Mouse (Mus musculus) gastrocnemius, adult 18-20 months (tissue): ENCODE data around the gene Mnd1. TPM values are rescaled to one million over a fixed set of nuclear protein-coding genes. Genes with fewer than 3 reads are reported as not detected.
A peak's percentile ranks its signal among the peaks of the same experiment; 100 is the strongest.

Source experiments
- DNase-seq: peaks from one replicate; pipeline ENCODE4 v3.0.0; 2021; ENCODE audit warnings: low spot score
- total RNA-seq, 2 experiments: library from RNA; stranded (reverse); gene quantifications; 2 replicates each; pipeline ENCODE4 v1.2.3; 2021

Mnd1 gene
- total RNA-seq, 2 experiments from 2014 or later: 0.80 to 1.2 TPM

- peak; percentile 57 for DNase-seq
These were observed 106.8 kb downstream of the Mnd1 start for GRCm38 (mm10) chr3:84048729-84049175.

GRCm38 (mm10) chr3:84046206-84046605 lies 109.4 kb downstream of the Mnd1 start:
- no peak for DNase-seq

DNA sequence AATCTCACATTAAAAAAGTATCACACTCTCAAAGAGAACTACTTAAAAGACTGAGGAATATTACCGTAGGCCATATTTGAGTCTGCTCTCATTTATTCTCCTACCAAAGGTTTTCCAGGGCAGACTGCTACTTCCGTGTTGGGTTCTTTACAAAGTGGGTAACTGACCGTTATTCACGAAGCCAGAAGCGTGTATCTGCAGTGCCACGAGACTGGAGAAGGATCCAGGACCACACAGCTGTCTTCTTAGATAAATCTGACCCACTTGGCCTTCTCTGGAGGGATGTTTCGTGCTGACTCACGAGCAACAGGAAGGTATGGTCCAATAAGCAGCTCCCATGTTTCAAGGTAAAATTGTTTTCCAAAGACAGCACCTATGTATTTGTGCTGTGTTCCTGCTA lies 113.8 kb downstream of the Mnd1 start:
- DNase-seq: no peak

GRCm38 (mm10) chr3:84040476-84041082 lies 115.0 kb downstream of the Mnd1 start:
- DNase-seq: peak; percentile 63

DNA sequence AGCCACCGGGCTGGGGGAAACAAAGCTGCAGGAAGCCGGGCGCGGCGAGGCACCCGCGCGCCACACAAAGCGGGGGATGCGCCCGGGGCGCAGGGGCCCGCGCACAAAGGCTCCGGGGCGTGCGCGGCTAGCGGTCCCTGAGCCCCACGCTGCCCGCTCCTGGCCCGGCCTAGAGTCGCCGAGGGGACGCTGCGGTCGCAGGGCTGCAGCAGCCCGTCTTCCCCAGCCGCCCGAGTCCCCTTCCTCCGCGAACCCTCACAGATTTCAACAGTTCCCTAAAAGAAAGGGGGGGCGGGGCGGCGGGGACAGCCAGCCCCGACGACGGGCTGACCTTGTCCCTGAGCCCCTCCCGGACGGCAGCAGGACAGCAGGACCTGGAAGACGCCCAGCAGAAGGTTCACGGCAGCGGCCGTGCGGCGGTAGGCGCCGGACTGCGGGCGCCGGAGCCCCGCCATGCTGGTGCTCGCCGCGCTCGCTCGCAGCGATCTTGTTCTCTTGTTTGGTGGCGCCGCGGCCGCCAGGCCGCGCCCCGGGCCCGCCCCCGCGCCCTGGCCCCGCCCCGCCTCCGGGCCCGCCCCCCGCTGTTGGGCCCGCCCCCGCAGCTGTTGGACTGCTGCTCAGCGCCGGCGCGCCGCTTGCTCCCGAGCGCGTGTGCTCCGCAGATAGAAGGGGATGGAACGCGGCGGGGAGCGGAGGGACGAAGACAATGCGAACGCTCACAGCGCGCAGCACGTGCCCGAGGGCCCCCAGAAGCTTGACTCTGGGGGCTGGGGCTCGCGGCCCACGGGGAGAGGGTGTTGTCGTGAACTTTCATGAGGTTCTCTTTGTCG lies 115.7 kb downstream of the Mnd1 start, which contains the start of gene Tmem131l:
TSS of gene Tmem131l (minus strand) at position 530 of the 830 bp plus-strand sequence.
- DNase-seq: peak; percentile 66

GRCm38 (mm10) chr3:84038981-84039645 lies 116.5 kb downstream of the Mnd1 start:
- DNase-seq: peak; percentile 47

DNA sequence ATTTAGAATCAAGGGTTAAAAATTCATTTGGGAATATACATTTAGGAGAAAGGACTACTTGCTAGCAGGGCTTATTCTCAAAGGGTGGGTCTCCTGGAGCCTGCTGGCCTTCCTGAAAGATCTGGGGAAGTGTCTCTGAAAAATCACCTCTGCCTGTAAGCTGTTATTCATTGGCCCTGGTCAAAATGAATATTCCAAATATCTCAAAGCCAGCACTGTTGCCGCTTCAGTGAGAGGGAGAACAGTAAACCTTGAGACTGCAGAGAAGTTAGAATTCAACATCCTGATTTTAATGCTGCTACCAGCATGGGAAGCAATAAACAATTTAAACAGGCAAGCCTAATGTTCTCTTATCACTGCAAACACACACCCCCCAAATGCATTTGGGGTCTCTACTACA lies 117.5 kb downstream of the Mnd1 start:
- no peak for DNase-seq

Other genes starting within 250 kb of the Mnd1 start
- 10 to 100 TPM; 10.6 to 13.5 TPM for gene Tmem131l, start 115.6 kb downstream of the Mnd1 start, total RNA-seq
- gene Gm6525, start 18.3 kb upstream of the Mnd1 start, total RNA-seq: not detected
- gene Trim2, start 151.1 kb upstream of the Mnd1 start, total RNA-seq: 1 to 10 TPM; 1.4 to 1.8 TPM